Mouse (Mus musculus) heart, adult 2 months (tissue): ENCODE results near the gene Aacs.

Experiments used
- CTCF ChIP-seq: fragments of 200-600 bp; IDR thresholded peaks from 2 replicates; pipeline ENCODE4 v1.8.1; 2022; ENCODE audit warnings: antibody characterized with exemption, mild to moderate bottlenecking, moderate library complexity
- EP300 ChIP-seq: fragments of 200-500 bp; IDR thresholded peaks from 2 replicates; pipeline ENCODE4 v1.6.1; 2011; ENCODE audit warnings: low read depth, low read length, control low read depth; ENCODE audit not compliant: insufficient read depth
- POLR2A ChIP-seq: fragments of 200-500 bp; IDR thresholded peaks from 2 replicates; pipeline ENCODE4 v1.6.1; 2011; ENCODE audit warnings: mild to moderate bottlenecking, low read depth, low read length, control low read depth; ENCODE audit not compliant: insufficient read depth

DNA sequence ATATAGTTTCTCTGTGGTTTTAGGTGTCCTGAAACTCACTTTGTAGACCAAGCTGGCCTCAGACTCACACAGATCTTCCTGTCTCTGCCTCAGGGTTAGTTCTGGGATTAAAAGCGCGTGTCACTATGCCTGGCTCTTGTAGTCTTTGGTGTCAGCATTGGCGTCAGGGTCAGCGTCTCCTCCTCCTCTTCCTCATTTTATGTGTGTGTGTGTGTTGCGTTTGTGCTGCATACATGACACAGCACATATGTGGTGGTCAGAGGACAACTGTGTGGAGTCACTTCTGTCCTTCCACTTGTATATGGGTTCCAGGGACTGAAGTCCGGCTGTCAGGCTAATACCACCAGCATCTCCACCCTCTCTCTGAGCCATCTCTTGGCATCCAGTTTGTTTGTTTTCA, 25.9 kb downstream of the Aacs start:
- TF ChIP-seq CTCF (no peak), POLR2A (no peak), EP300 (no peak)
